Mouse (Mus musculus): ENCODE results near the gene Ifna9. TPM values are rescaled to one million over a fixed set of nuclear protein-coding genes. Genes with fewer than 3 reads are reported as not detected.
"Not testable (repeated sequence)": the region's sequence is repeated elsewhere in the genome, so short reads cannot be mapped to it uniquely, and the experiment has no call there.

Ifna9 gene
- total and polyA plus RNA-seq, 3 experiments = not detected

DNA sequence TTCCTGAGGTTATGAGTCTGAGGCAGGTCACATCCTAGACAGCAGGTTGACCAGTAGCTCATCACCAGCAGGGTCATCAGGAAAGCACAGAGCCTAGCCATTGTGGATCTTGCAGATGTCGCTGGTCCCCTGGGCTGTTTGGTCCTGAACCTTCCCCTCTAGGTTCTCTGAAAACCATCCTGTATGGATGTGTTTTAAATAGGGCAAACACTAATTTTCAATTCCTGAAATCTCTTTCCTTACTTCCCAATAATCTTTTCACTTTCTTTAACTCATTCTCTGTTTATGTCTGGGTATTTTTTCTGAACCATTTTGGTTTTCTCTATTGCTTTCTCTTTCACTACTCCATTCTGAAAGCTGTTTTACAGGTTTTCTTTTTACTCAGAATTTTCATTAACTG is 20.5 kb downstream of the Ifna9 start, which contains the start of gene Ifna14:
TSS of gene Ifna14 (minus strand) at position 101 of the 400 bp plus-strand sequence.
- Histone ChIP-seq H3K36me3 (replicated peaks in 1 of 2; ENCODE audit: control insufficient read depth in 1 of 2, insufficient read depth in 1 of 2, low read length in 1 of 2) (no peaks in the 10 kb centered on the region), H3K4me2 (ENCODE audit: insufficient read depth, low read depth, poor library complexity, severe bottlenecking) (no peak within 1 kb of the TSS), H3K9me3 (replicated peaks; ENCODE audit: low read length) (no peaks in the 10 kb centered on the region), H3K27me3 (replicated peaks) (no peaks in the 10 kb centered on the region), H3K9ac (ENCODE audit: insufficient read depth, low read depth) (no peak within 1 kb of the TSS), H3K4me3 (replicated peaks in 1 of 3; ENCODE audit: low read depth in 2 of 3, low read length in 2 of 3, poor library complexity in 1 of 3) (no peak within 1 kb of the TSS), H3K27ac (ENCODE audit: insufficient read depth, low read depth) (no peak within 1 kb of the TSS), H3K4me1 (ENCODE audit: control insufficient read depth in 1 of 2, insufficient read depth in 2 of 2) (no peaks in the 10 kb centered on the region), H3K79me2 (replicated peaks; ENCODE audit: control insufficient read depth, extremely low read depth, insufficient read depth, poor library complexity, severe bottlenecking) (no peaks in the 10 kb centered on the region)
- DNase-seq (ENCODE audit: extremely low read depth) = no peak
- TF ChIP-seq BHLHE40 (IDR thresholded peaks at IDR 0.05; ENCODE audit: low read depth, low read length) (no peak), USF1 (IDR thresholded peaks at IDR 0.05; ENCODE audit: low read depth, low read length) (no peak), KAT2A (IDR thresholded peaks at IDR 0.05; ENCODE audit: insufficient replicate concordance, low read length) (no peak), USF2 (conservative IDR thresholded peaks at IDR 0.05; ENCODE audit: low read depth, low read length) (no peak), UBTF (IDR thresholded peaks at IDR 0.05; ENCODE audit: low read depth, low read length) (no peak), POLR2AphosphoS2 (IDR thresholded peaks at IDR 0.05; ENCODE audit: low read depth, low read length) (no peak), EP300 (IDR thresholded peaks at IDR 0.05; ENCODE audit: low read length) (no peak), MXI1 (IDR thresholded peaks at IDR 0.05; ENCODE audit: low read depth, low read length) (no peak), PAX5 (IDR thresholded peaks at IDR 0.05; ENCODE audit: low read length) (no peak), ZC3H11A (IDR thresholded peaks at IDR 0.05; ENCODE audit: low read depth, low read length) (no peak)
- in situ Hi-C loops (cut with MboI; ENCODE audit: low pct_ligation_motif_present, low pct_unique_long_range_greater_than_20kb, low sequenced_read_pairs) (no loop called here), dilution Hi-C loops (cut with MboI; ENCODE audit: extremely low pct_ligation_motif_present, extremely low pct_unique_long_range_greater_than_20kb, low sequenced_read_pairs) (no loop called here)

DNA sequence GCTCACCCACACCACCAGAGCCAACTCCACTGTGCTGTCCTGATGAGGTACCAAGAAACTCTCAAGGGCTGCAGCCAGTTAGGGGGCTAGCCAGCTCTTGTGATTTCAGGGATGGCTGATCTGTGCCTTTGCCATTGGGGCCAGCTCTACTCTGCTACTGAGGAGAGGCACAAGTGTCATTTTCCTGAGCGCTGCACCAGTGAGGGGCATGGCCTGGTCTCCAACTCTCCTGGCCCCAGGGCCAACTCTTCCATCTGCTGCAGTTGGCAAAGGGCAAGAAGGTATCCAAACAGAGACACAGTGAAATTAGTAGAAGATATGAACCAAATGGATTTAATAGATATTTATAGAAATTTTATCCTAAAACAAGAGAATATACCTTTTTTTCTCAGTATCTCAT is 30.4 kb downstream of the Ifna9 start:
- no peaks in the 10 kb centered on the region for H3K4me1 ChIP-seq (ENCODE audit: control insufficient read depth in 1 of 2, insufficient read depth in 2 of 2)
- TF ChIP-seq TBP (conservative IDR thresholded peaks at IDR 0.05; ENCODE audit: low read depth, low read length) = no peak
- no peak for TF ChIP-seq POLR2AphosphoS2 (IDR thresholded peaks at IDR 0.05; ENCODE audit: low read depth, low read length)
- TF ChIP-seq RCOR1 (conservative IDR thresholded peaks at IDR 0.05; ENCODE audit: low read depth, low read length) = no peak
- TF ChIP-seq RAD21 (IDR thresholded peaks at IDR 0.05; ENCODE audit: low read depth, low read length) = no peak
- no peak for TF ChIP-seq SIN3A (IDR thresholded peaks at IDR 0.05; ENCODE audit: low read length)
- no peak for TF ChIP-seq MAFK (IDR thresholded peaks at IDR 0.05; ENCODE audit: insufficient replicate concordance, low read length)
- no peak for TF ChIP-seq KAT2A (IDR thresholded peaks at IDR 0.05; ENCODE audit: insufficient replicate concordance, low read length)
- no peak for TF ChIP-seq USF1 (IDR thresholded peaks at IDR 0.05; ENCODE audit: low read depth, low read length)
- TF ChIP-seq JUN (IDR thresholded peaks at IDR 0.05; ENCODE audit: insufficient read depth, low read depth, low read length) = no peak
- no peak for TF ChIP-seq GABPA (IDR thresholded peaks at IDR 0.05; ENCODE audit: insufficient replicate concordance, low read depth, low read length)
- TF ChIP-seq TCF12 (IDR thresholded peaks at IDR 0.05; ENCODE audit: low read depth, low read length) = no peak
- no peak for TF ChIP-seq IRF4 (IDR thresholded peaks at IDR 0.05; ENCODE audit: low read depth, low read length)
- no peak for TF ChIP-seq E2F4 (IDR thresholded peaks at IDR 0.05; ENCODE audit: insufficient replicate concordance, low read depth, low read length)
- no peak for TF ChIP-seq CHD2 (IDR thresholded peaks at IDR 0.05; ENCODE audit: low read length)
- no peak for TF ChIP-seq ZKSCAN1 (IDR thresholded peaks at IDR 0.05; ENCODE audit: borderline replicate concordance, low read depth, low read length)
- H3K27me3 ChIP-seq (replicated peaks) = no peaks in the 10 kb centered on the region
- DNase-seq (ENCODE audit: extremely low read depth) = no peak
- no peaks in the 10 kb centered on the region for H3K79me2 ChIP-seq (replicated peaks; ENCODE audit: control insufficient read depth, extremely low read depth, insufficient read depth, poor library complexity, severe bottlenecking)
- in situ Hi-C loops (cut with MboI; ENCODE audit: low pct_ligation_motif_present, low pct_unique_long_range_greater_than_20kb, low sequenced_read_pairs) = no loop called here
- dilution Hi-C loops (cut with MboI; ENCODE audit: extremely low pct_ligation_motif_present, extremely low pct_unique_long_range_greater_than_20kb, low sequenced_read_pairs) = no loop called here
- no peak overlapping the region for H3K27ac ChIP-seq (ENCODE audit: insufficient read depth, low read depth)
- H3K9ac ChIP-seq (ENCODE audit: insufficient read depth, low read depth) = no peak overlapping the region
- H3K4me2 ChIP-seq (ENCODE audit: insufficient read depth, low read depth, poor library complexity, severe bottlenecking) = no peak overlapping the region
- no peaks in the 10 kb centered on the region for H3K36me3 ChIP-seq (replicated peaks in 1 of 2; ENCODE audit: control insufficient read depth in 1 of 2, insufficient read depth in 1 of 2, low read length in 1 of 2)
- H3K4me3 ChIP-seq (replicated peaks in 1 of 3; ENCODE audit: low read depth in 2 of 3, low read length in 2 of 3, poor library complexity in 1 of 3) = no peak overlapping the region
- H3K9me3 ChIP-seq (replicated peaks; ENCODE audit: low read length) = no peaks in the 10 kb centered on the region

DNA sequence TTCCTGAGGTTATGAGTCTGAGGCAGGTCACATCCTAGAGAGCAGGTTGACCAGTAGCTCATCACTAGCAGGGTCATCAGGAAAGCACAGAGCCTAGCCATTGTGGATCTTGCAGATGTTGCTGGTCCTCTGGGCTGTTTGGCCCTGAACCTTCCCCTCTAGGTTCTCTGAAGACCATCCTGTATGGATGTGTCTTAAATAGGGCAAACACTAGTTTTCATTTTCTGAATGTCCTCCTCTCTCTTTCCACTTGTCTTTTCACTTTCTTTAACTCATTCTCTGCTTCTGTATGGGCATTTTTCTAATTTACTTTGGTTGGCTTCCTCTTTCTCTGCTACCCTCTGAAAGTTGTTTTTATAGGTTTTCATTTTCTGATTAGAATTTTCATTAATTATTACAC is 34.0 kb downstream of the Ifna9 start, which contains the start of gene Ifna15:
TSS of gene Ifna15 (minus strand) at position 101 of the 400 bp plus-strand sequence.
- H3K27ac ChIP-seq (ENCODE audit: insufficient read depth, low read depth); dilution Hi-C loops (cut with MboI; ENCODE audit: extremely low pct_ligation_motif_present, extremely low pct_unique_long_range_greater_than_20kb, low sequenced_read_pairs): not testable (repeated sequence)

More for the DNA sequence above, 34.0 kb downstream of the Ifna9 start, which contains the start of gene Ifna15:
- H3K4me3 ChIP-seq (replicated peaks in 1 of 3; ENCODE audit: low read depth in 2 of 3, low read length in 2 of 3, poor library complexity in 1 of 3); H3K9ac ChIP-seq (ENCODE audit: insufficient read depth, low read depth); DNase-seq (ENCODE audit: extremely low read depth); H3K4me1 ChIP-seq (ENCODE audit: control insufficient read depth in 1 of 2, insufficient read depth in 2 of 2); H3K36me3 ChIP-seq (replicated peaks in 1 of 2; ENCODE audit: control insufficient read depth in 1 of 2, insufficient read depth in 1 of 2, low read length in 1 of 2); H3K4me2 ChIP-seq (ENCODE audit: insufficient read depth, low read depth, poor library complexity, severe bottlenecking); H3K9me3 ChIP-seq (replicated peaks; ENCODE audit: low read length); H3K79me2 ChIP-seq (replicated peaks; ENCODE audit: control insufficient read depth, extremely low read depth, insufficient read depth, poor library complexity, severe bottlenecking); in situ Hi-C loops (cut with MboI; ENCODE audit: low pct_ligation_motif_present, low pct_unique_long_range_greater_than_20kb, low sequenced_read_pairs); H3K27me3 ChIP-seq (replicated peaks): not testable (repeated sequence)
